Mouse (Mus musculus) thymus, postnatal 25 days (tissue): ENCODE results near the gene Runx2.

ENCODE experiments used
- DNase-seq: peaks from one replicate; pipeline ENCODE4 v3.0.0; 2022

The Runx2 gene

GRCm38 (mm10) chr17:44814508-44815175 is at the start of gene Runx2:
TSS of gene Runx2 (minus strand) at chr17:44814797.
- DNase-seq: no peak

- no peak for DNase-seq
Observed at GRCm38 (mm10) chr17:44863165-44863564, 48.6 kb upstream of the Runx2 start.

GRCm38 (mm10) chr17:44842184-44842583 is 27.6 kb upstream of the Runx2 start:
- no peak for DNase-seq

DNA sequence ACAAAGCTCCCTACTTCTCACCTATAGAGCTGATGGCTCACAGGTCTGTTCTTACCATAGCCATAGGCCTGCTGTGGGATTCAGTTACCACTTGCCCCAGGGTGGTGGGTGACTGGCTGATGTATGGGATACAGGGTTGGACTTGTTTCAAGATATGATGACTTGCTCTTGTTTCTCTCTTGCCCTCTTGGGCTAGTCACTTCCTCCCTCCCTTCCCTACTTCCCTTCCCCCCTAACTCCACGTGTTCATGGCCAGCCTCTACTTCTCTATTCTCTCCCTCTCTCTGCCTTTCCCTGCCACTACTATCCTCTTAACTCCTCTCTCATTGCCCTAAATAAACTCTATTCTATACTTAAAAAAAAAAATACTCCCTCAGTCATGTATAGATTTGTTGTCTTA is 16.6 kb upstream of the Runx2 start:
- no peak for DNase-seq

DNA sequence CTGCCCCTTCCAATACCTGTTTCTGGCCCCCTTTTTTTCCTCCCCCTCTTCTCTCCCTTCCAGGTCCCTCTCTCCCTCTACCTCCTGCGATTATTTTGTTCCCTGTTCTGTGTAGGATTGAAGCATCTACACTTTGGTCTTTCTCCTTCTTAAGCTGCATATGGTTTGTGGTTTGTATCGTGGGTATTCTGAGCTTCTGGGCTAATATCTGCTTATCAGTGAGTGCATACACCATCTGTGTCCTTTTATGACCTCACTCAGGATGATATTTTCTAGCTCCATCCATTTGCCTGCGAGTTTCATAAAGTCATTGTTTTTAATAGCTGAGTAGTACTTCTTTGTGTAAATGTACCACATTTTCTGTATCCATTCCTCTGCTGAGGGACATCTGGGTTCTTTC is 15.0 kb upstream of the Runx2 start:
- no peak for DNase-seq

GRCm38 (mm10) chr17:44827964-44828363 is 13.4 kb upstream of the Runx2 start:
- DNase-seq: no peak

- no peak for DNase-seq
Observed at GRCm38 (mm10) chr17:44827124-44827523, 12.5 kb upstream of the Runx2 start.

- no peak for DNase-seq
Observed at GRCm38 (mm10) chr17:44821940-44822339, 7.3 kb upstream of the Runx2 start.

DNA sequence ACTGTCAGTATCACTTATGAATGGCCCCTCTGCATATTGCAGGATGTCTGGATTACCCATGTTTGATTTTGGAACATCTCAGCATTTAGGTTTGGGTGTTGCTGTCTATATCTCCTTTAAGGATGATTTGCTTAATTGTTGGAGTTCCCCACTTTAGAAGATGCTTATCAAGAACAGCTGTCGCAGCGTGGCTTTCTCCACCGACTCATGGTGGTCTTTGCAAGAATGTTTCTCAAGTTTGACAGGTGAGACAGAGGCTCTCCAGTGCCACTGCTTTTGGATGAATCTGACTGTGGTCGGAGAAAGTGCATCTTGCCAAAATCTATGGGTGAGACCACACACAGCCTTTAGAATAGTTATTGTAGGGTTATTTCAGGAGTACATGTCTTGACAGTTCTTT is 5.2 kb upstream of the Runx2 start:
- DNase-seq: no peak

- no peak for DNase-seq
Observed at GRCm38 (mm10) chr17:44818825-44819224, 4.2 kb upstream of the Runx2 start.

GRCm38 (mm10) chr17:44807031-44807430 is 7.6 kb downstream of the Runx2 start:
- no peak for DNase-seq

GRCm38 (mm10) chr17:44797331-44797730 is 17.3 kb downstream of the Runx2 start:
- DNase-seq: no peak

GRCm38 (mm10) chr17:44792218-44792917 is 22.2 kb downstream of the Runx2 start:
- DNase-seq: no peak

GRCm38 (mm10) chr17:44788982-44789747 is 25.4 kb downstream of the Runx2 start:
- no peak for DNase-seq

GRCm38 (mm10) chr17:44783143-44783542 is 31.5 kb downstream of the Runx2 start:
- no peak for DNase-seq

- no peak for DNase-seq
Observed at GRCm38 (mm10) chr17:44782366-44782765, 32.2 kb downstream of the Runx2 start.

- no peak for DNase-seq
Observed at GRCm38 (mm10) chr17:44780353-44780752, 34.2 kb downstream of the Runx2 start.

GRCm38 (mm10) chr17:44778141-44778540 is 36.5 kb downstream of the Runx2 start:
- no peak for DNase-seq

GRCm38 (mm10) chr17:44777337-44777804 is 37.2 kb downstream of the Runx2 start:
- peak; percentile 84 for DNase-seq

GRCm38 (mm10) chr17:44776738-44777270 is 37.8 kb downstream of the Runx2 start, which contains the start of gene Supt3:
TSS of gene Supt3 (plus strand) at chr17:44777152.
- DNase-seq: peak; percentile 97

DNA sequence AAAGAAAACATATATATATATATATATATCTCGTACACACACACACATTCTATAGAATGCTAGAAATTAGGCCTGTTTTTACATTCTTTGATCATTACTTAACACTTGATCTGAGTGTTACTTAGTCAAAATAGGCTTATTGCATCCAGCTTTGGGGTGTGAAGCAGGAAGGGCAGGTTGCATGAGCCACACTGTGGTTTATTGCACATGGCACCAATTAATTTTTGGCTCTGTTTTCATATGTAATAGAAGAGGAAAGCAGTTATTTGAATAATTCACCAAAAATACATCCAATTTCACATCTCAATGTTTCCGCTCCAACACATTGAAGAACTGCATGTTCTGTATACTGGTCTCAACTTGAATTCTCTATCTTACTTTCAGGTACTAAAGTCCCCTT is 42.0 kb downstream of the Runx2 start:
- no peak for DNase-seq

DNA sequence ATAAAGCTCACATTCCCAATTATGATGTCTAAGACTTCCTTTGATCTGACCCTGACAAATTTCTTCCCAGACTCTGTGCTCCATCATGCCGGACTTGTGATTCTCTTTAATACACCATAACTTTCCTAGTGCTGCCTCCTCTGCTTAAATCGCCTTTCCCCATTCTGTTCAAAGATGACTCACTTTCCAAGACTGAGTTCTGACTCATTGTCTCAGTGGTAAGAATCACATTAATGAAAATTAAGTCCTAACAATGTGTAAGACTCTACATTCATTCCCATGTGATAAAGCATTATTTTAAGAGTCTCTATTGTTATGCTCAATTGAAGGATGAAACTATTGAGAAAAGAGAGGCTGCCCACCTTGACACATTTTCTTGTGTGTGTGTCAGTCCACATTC is 43.7 kb downstream of the Runx2 start:
- no peak for DNase-seq

DNA sequence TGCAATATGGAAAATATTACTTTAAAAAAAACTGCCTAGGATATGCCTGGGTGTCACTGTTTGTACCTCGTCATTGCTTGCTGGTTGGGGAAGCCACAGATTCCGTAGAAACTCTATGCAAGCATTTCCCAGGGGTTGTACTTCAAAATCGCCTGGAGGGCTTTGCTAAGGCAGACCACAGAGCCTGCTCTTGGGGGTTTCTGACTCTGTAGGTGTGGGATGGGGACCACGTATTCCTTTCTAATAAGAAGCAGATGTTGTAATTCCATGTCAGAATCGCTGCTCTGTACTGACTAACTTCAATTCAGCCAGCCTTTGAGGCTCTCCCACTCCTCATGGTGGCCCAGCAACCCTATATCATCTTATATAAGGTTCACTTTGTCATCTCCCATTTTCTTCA is 46.1 kb downstream of the Runx2 start:
- no peak for DNase-seq
